Mouse (Mus musculus): ENCODE results near the gene Rapgef2. TPM values are rescaled to one million over a fixed set of nuclear protein-coding genes. Genes with fewer than 3 reads are reported as not detected.
"Not testable (repeated sequence)": the region's sequence is repeated elsewhere in the genome, so short reads cannot be mapped to it uniquely, and the experiment has no call there.

Rapgef2 gene
- total RNA-seq, 4 experiments from 2014 or later, result 12.7 to 14.4 (median 13.4) TPM

DNA sequence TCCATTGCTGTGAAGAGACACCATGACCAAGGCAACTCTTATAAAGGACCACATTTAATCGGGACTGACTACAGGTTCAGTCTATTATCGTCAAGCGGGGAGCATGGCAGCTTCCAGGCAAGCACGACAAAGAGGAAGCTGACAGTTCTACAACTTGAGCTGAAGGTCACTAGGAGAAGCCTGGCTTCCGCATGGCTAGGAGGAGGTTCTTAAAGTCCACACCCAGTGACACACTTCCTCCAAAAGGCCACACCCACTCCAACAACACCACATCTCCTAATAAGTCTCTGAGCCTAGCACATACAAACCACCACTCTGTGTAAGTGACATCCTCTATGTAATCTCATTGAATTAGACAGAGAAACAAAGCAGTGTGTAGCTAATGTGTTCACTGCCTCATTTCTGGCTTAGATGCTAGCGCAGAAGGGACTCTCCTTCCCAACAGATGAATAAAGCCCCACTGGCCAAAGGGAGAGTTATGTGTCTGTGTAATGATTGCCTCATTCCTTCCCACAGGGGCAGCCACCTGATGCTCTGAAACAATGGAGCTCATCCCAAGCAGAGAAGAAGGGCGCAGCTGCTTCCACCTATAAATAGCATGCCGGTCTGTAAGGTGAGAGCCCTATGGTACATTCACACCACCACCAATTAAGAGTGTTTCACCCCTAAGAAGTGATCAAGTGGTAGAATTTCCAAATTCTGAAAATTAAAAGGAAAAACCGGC, 48.5 kb downstream of the Rapgef2 start:
- DNase-seq (ENCODE audit: low spot score in 2 of 2), result no peak

DNA sequence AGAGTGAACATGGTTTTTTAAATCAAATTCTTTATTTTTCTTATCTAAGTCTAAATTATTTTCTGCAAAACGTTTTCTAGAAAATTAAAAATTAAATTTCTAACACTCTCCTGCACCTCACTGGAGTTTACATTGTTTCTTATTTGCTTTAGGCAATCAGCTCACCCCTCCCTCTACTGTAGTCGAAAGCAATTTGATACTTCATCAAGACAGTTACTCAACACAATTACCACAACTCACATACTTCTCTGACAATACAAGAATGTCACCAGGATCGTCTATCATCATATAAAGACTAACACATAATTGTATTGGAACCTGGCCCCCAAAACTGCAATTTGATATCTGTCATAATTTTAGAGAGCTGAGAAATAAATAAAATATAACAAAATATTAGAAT, 51.8 kb downstream of the Rapgef2 start:
- no peak for DNase-seq (ENCODE audit: low spot score in 2 of 2)

GRCm38 (mm10) chr3:79233478-79234415, 52.6 kb downstream of the Rapgef2 start:
- no peak for DNase-seq (ENCODE audit: low spot score in 2 of 2)

GRCm38 (mm10) chr3:79230718-79231117, 55.6 kb downstream of the Rapgef2 start:
- no peak for DNase-seq (ENCODE audit: low spot score in 2 of 2)

GRCm38 (mm10) chr3:79229546-79229945, 56.8 kb downstream of the Rapgef2 start:
- DNase-seq (ENCODE audit: low spot score in 2 of 2), result no peak

DNA sequence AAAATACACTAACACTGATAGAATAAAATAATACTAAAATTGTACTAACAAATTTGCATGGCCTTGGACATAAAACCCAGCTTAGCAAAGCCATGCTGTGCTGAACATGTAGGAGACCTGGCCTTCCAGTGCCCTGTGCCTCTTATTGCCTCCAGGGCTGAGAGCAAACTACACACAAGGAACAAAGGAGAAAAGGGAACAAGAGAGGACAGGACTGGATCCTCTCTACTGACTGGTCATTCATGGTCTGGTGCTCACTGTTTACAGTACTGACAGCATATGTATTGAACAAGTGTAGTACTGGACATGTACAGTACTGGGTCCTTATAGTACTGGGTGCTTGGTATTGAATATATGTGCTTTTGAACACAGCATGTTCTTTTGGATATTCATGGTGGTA, 58.0 kb downstream of the Rapgef2 start:
- no peak for DNase-seq (ENCODE audit: low spot score in 2 of 2)

GRCm38 (mm10) chr3:79227356-79228088, 58.8 kb downstream of the Rapgef2 start:
- no peak for DNase-seq (ENCODE audit: low spot score in 2 of 2)

GRCm38 (mm10) chr3:79226807-79227206, 59.5 kb downstream of the Rapgef2 start:
- not testable (repeated sequence) for DNase-seq (ENCODE audit: low spot score in 2 of 2)

GRCm38 (mm10) chr3:79225888-79226287, 60.4 kb downstream of the Rapgef2 start:
- no peak for DNase-seq (ENCODE audit: low spot score in 2 of 2)

GRCm38 (mm10) chr3:79224352-79224751, 62.0 kb downstream of the Rapgef2 start:
- no peak for DNase-seq (ENCODE audit: low spot score in 2 of 2)

- no peak for DNase-seq (ENCODE audit: low spot score in 2 of 2)
Measured at GRCm38 (mm10) chr3:79223281-79223680, 63.0 kb downstream of the Rapgef2 start.

GRCm38 (mm10) chr3:79222192-79222960, 63.9 kb downstream of the Rapgef2 start:
- no peak for DNase-seq (ENCODE audit: low spot score in 2 of 2)

- peak in 1 of 2 experiments; percentile 46 for DNase-seq (ENCODE audit: low spot score in 2 of 2)
Measured at GRCm38 (mm10) chr3:79221296-79222191, 64.8 kb downstream of the Rapgef2 start.

- no peak for DNase-seq (ENCODE audit: low spot score in 2 of 2)
Measured at GRCm38 (mm10) chr3:79219144-79219930, 67.0 kb downstream of the Rapgef2 start.

DNA sequence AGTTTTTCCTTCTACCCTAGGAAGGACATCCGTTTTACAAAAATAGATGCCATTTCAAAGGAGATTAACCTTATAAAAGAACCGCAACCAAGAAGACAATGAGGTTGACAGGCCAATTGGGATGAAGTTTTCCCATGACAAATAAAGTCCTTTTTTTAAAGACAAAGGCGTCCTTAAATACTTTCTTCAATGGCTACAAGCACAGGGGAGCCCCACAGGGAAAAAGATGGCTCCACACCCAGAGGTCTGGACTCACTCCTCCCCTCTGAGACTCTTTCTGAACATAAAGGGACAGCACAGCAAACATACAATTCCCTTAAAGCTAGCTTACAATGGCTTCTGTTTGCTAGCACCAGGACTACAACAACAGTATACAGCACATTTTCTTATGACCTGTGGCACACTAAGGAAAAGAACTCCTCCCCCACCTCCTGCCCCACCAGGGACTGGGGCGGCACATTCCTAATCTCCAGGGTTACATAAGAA, 67.7 kb downstream of the Rapgef2 start:
- no peak for DNase-seq (ENCODE audit: low spot score in 2 of 2)

- DNase-seq (ENCODE audit: low spot score in 2 of 2), result no peak
Measured at GRCm38 (mm10) chr3:79210243-79210642, 76.1 kb downstream of the Rapgef2 start.

- no peak for DNase-seq (ENCODE audit: low spot score in 2 of 2)
Measured at GRCm38 (mm10) chr3:79207216-79207615, 79.1 kb downstream of the Rapgef2 start.

DNA sequence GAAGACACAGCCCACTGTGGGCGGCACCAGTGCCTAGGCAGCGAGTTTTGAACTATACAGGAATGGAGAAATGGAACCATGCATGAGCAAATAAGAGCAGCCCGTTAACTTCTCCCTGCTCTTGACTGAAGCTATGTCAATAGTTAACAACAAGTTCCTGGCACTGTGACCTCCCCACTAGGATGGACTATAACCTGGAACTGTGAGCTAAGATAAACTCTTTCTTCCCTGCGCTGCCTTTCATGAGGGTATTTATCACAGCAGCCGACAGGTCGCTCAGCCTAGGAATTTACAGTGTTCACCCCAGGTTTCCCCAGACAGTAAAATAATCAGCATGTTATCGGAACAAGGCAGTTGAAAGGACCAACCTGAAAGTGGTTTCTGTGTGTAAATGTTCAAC, 79.8 kb downstream of the Rapgef2 start:
- no peak for DNase-seq (ENCODE audit: low spot score in 2 of 2)

DNA sequence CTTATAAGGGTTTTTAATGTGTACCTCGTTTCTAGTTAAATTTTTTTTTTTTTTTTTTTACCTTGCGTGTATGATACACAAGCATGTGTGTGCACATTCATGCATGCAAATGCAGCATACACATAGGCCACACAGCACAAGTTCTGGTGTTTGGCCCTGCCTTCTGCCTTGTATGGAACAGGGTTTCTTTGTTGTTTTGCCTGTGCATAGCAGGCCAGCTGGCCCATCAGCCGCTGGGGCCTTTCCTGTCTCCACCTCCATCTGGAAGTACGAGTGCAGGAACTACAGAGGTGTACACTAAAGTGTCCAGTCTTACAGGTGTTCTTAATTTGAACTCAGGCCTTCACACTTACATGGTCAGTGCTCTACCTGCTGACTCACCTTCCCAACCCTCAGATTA, 80.3 kb downstream of the Rapgef2 start:
- DNase-seq (ENCODE audit: low spot score in 2 of 2), result no peak

Data from gastrocnemius, adult 8-10 months (tissue).